Mouse (Mus musculus) kidney, postnatal 4 days (tissue): ENCODE results near the gene Clybl.

Experiments
- DNase-seq, 2 experiments: peaks; one replicate each; pipeline ENCODE4 v3.0.0; 2021; ENCODE audit warnings: mixed read lengths in 2 of 2

Gene Clybl

DNA sequence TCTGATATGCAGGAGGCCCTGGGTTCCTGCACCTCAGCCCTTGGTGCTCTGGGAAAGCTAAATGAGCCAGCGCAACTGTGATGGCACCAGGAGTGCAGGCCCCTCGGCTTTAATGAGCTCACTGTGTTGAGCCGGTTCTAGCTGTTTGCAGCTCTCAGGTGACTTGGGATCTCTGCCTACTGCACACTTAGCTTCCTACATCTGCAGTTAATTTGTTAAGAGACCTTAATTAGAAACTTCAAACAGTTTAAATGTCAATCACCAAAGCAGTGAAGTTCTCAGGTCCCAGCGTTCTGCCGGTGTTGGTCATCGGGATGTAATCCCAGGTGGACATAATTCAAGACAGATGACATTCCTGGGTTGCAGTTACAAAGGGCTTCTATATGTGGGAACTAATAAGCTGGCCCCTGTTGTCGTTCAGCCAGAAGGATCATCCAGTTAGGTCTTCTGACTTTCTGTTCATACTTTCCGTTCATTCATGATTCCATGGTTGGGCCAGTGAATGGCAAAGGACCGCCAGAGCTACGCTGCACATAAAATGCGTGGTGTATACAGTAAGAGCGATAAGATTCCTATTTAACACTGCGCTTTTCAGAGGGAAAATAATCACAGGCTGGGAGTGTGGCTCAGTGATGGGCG lies 18.9 kb downstream of the Clybl start:
- DNase-seq: no peak

DNA sequence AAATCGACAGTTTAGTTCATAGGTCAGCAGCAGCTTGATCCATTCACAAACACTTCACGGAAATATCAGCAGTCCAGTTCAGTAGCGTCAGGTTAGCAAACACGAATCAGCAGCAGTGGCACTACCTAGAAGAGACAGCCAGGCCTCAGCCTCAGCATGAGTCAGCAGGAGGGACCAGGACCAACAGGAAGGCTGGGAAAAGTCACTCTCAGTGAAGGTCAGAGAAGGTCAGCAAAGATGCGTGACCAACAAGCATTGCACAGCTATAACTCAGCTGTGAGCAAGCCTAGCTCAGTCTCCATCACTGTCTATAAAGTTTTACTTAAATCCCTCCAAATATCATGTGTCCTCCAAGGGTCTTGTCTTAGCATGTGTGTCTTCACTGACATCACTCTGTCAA lies 27.7 kb downstream of the Clybl start:
- DNase-seq: no peak

DNA sequence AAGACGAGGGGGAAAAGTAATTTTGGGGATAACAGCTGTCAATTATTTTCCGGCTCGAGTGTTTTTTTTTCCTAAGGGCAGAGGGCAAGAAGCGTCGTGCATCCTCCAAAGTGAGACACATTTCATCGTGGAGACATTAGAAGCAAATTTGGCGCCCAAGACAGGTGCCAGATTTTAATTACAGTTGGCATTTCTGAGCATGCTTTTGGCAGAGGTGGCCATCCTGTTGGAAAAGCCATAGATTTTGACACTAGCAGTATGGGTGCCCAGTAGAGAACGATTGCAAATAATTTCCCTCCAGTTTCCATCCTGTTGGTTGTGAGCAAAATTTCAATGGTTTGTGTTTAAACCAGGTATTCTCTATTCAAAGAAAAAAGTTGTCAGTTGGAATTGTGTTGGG lies 32.1 kb downstream of the Clybl start:
- DNase-seq: no peak

DNA sequence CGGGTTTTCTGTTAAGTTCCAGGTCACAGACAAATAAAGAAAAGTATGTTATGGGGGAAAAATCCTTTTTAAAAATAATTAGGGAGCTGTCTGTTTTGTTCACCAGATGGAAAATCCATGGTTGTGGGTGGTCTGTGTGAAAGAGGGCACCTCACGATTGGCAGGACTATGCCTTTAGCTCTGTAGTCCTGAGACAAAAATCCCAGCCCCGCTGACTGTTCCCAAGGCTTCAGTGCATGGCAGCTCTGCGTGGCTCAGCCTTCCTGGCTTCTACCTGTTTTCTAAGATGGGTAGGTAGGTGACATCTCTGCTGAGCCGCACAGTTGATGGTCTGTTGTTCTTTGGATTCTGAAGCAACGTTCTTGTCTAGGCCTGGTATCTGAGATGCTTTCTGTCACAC lies 32.6 kb downstream of the Clybl start:
- DNase-seq: no peak

DNA sequence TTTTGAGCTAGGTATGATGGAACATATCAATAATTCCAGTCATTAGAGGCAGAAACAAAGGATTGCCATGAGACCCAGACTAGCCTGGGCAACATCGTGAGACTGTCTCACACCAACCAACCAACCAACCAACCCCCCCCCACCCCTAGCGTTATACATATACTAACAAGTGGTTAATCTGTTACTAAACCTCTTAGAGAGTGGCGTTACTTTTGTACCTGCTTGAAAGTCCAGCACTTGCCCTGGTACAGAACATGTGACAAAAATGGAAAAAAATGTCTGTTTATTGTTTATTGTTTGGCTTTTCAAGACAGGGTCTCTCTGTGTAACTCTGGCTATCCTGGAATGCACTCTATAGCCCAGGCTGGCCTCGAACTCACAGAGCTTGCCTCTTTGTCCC lies 35.7 kb downstream of the Clybl start:
- DNase-seq: no peak

DNA sequence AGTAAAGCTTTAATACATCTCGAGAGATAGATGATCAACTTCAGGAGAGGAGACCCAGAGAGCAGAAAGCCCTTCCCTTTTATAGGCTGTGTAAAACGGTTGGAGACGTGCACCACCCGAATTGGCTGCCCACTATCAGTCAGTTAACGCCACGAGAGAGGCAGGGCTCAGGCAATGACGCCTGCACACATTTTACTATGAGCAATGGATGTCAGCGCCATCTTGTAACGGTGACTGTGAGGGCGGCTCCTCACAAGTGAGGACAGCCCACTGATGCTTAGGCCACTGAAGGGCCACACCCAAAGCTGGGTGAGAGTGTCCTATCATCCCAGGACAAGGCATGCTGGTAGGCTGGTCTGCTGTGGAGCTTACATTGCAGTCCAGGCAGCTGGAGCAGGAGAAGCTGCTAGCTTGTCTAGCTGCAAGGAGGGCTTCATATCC lies 41.5 kb downstream of the Clybl start:
- DNase-seq: no peak

DNA sequence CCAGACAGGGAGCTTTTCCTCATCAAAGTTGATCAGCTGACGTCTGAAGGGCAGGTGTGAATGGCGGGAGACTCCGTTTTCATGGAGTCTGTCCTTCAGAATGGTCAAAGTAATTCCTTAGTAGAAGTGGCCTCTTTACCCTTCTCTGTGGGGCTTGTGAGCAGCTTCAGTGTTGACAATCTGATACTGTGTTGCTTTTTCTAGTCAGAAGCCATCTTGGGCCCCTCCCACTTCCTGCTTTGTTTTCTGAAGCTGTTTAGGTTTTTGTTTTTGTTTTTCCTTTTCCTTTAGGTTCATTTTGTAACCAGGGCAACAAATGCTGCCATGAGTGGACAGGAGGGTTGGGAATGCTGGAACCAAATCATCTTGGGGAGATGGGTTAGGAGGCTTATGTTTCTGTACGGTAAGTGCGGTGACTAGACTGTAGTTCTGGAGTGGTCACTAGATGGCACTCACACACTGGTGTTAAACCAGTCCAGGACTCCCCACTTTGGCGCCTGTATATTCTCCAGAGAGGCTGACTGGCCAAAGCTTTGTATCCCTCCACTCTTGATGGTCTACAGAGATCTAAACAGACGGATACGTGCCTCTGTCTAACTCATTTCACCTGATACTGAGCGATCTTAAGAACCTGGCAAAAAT lies 42.1 kb downstream of the Clybl start:
- peak; percentile 81 to 86 for DNase-seq

DNA sequence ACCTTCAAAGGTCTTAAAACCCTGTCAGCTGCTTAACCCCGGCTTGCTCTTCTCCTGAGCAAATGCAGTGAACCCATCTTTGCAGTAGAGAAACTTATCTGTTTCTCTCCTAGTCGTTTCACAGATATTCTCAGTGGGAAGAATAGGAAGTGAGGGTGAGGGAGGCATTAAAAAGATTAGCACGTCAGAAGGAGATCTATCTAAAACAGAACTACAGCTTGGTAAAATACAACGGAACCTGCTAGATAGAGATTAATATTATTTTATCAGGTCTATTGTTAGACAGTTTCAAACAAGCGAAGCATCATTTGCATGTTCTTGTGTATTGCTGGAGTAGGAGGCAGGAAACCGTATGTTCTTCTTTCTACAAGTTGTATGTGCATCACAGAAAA lies 42.6 kb downstream of the Clybl start:
- DNase-seq: no peak

DNA sequence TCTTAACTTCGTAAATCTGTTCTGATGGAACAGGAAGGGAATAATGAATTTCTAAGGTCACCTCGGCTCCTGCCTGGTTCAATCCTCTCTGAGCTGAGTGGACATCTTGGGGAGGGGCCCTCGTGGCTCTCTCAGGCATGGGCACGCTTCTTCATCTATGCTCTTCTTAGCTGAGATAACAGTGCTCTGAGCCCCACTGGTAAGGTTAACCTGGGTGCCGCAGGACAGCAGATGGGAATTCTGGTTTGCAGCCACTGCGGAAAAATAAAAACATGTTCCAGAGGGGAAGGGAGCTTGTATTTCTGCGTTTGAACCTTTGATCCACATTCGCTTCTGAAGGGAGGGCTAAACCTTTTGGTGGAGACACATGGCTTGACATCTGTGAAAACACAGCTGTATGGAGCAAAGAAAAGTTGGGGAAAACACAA lies 43.0 kb downstream of the Clybl start:
- no peak for DNase-seq

DNA sequence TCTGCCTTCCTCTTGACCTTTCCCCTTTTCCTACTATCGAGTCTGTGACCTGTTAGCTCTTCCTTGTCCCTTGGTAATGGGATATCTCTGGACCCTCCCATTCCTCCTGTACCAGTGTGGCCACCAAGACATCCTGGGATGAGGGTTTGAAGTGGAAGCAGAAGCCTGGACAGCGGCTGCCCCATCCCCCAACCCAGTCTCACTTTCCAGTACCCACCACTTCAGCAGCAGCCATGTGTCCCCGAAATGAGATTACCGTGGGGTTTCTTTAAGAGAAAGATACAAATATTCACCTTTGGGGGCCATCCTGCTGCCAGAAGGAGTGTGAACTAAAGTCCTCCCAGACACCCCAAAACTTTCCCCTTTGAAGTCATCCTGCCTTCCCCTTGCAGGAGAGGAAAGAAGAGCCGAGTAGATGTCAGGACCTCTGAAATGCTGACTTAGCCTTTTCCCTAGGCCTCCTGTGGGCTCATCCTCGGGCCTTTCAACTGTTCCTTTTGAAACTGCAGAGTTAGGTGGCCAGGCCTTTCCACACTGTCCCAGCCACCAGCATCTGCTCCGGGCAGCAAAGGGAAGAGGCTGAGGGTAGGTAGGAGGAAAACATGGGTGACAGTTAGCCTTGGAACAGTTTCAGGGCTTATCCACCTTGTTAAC lies 44.1 kb downstream of the Clybl start:
- DNase-seq: no peak

DNA sequence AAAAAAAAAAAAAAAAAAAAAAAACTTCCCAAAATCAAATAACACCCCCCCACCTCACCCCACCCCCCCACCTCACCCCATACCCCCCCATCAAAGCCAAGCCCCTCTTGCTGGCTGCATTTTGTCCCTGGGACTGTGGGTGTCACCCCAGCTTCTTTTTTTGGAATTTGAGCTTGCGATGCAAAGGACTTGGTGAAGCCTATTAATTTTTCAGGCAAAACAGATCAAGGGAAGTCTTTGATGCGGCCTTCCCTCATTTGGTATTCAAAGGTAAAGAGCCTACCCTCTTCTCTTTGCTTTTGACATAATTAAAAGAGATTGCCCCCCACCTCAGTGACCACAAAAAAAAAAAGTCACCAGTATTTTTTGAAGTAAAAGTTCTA lies 44.6 kb downstream of the Clybl start:
- no peak for DNase-seq

DNA sequence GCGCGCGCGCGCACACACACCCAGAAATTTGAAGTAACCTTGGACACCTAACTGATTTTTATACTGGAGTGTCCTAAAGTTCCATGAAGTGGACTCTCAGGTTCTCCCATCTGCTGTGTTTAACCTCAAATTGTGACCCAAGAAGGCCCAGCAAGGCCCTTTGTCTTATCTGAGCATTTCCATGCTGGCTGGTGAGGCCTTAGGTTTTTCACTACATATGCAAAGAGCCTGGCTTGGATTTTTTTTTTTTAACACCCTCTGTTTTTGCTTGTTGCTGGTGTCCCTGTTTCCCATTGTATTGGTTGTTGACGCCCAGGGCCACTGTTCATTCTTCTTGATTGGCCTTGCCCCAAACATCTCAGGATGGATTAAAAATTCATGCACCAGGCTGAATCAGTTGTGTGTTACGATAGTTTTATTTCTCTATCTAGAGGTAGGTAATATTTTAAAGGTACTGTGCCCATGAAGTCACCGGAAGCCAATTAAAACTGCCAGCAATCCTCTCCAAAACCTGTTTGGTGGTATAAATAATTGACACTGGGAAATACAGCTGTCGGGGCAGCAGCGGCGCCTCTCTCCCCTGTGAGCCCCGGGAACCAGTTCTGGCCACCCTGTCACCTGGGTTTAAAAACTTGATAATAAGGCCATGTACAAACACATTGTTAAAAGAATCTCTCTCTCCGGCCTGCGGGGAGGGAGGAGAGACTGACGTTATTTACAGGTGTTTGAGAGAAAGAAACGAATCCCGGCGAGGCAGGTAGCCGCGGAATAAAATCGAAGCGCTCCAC lies 45.4 kb downstream of the Clybl start:
- DNase-seq: no peak

DNA sequence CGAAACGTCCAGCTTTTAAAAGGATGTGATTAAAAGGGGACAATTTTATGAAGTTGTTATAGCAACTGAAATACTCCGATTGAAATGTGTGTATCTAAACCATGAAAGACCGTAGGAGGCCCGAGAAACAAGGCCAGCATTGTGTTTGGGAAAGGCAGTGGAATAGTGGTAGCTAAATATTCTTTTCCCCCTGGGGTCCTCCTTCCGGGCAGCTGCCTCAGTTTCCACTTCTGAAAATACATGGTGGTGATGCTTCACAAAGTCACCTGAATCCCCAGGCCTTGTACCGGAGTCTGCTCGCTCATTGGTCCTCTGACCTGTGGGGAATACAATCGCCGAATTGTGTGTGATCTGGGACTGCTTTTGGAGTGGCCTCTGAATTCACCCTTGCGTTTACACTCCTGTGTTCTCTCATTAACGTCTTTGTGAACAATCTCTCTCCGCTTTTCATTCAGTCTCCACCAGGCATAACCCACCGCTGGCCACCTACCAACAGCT lies 46.0 kb downstream of the Clybl start:
- DNase-seq: no peak

DNA sequence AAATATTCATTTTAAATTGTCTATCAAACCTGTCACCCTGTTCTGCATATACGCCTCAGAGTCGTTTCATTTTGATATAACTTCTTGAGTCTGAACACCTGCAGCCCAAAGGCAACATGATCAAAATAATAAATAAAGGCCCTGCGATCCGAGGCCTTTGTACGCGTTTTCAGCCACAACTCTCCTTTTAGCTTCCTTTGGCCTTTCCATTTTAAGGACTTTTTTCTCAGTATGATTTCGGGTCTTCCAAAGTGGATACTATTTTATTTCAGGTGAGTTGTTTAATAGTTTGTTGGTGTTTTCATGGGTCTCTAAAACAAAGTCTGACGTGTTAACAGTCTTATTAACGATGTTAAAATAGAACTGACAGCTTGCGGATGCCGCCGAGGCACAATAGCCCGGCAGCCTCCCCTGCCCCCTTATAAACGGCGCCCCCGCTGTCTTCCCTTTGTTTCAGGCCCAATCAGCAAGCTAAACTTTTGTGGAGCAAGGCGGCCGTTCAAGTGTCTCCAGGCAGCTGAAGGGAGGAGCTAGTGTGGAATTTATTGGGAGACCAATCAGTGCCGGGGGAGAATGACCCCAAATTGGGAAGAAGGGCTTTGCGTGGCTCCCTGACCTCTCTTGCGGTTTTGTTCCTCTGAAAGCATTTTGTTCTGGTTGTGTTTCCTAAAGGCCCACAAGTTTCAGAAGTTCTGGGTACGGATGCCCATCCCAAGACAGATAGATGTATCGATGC lies 47.5 kb downstream of the Clybl start:
- DNase-seq: no peak

DNA sequence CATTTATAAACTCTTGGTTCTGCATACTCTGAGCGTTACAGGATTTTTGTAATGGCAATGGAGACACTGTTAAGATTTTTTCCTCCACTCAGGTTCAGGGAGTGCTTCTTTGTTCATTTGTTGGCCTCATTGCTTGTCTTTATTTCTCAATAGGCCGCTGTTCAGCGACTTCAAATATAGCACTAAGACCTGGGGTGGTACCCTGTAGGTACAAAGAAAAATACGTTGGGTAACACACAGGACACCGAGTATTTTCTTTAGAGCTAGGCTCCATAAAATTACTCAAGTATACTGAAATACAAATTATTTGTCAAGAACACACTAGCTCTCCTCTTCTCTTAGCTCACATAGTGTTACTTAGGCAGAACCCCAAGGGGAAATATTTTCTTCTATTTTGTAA lies 48.5 kb downstream of the Clybl start:
- DNase-seq: no peak

DNA sequence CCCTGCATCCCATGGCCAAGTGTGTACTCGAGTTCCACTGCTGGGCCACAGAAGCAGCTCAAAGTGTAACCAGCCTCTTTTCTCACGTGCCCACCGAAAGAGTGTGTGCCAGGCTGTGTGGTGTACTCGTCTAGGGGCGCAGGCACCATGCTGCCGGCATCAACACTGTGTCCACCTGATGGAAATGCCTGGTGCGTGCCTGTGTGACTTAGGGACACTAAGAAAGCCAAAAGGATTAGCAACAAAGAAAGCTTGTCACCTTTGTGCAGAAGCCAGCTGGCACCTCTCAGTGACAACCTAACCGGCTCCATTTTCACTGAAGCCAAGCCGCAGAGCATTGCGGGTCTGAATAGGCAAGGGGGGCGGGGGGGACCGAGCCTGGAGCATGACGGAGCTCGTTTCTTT lies 49.1 kb downstream of the Clybl start:
- peak in 1 of 2 experiments; percentile 14 for DNase-seq

DNA sequence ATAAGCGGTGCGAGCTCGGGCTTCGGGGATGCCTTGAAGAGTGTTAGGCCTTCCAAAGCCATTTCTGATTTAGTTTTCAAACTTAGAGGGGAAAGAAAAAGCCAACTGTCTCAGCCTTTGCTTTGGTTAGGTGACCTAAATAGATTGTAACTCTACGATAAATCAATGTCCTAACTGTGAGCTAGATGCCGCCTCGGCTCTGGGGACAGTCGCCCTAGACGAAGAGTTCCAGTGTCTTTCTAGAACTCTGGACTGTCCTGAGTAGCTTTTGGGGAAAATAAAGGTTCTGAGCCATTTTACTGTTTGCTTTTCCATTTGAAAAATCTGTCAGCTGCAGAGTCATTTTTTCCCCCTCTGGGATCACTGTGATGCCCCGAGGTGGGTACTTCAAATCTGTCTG lies 49.6 kb downstream of the Clybl start:
- DNase-seq: no peak

DNA sequence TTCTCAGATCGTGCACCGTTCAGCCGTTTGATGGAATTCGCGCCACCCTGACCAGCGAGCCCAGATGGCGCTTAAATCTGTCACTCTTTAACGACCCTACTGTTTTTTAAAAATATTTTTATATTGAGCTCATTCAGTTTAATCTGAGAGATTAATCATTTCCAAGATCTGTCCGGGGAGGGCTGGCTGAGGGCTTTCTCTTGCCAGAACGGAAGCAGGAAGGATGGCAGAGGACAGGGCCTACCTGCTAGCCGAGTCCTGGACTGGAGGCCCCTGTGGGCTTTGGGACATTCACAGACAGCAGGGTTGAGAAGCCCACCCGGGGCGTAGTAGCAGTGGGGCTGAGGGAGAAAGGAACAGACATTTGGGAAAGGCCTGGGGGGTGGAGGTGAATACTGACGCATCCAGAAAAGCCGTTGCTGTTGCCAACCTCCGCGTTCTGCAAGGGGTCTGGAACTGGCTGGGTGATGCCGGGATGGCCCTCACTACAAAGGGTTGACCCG lies 51.8 kb downstream of the Clybl start:
- peak; percentile 12 to 32 for DNase-seq

DNA sequence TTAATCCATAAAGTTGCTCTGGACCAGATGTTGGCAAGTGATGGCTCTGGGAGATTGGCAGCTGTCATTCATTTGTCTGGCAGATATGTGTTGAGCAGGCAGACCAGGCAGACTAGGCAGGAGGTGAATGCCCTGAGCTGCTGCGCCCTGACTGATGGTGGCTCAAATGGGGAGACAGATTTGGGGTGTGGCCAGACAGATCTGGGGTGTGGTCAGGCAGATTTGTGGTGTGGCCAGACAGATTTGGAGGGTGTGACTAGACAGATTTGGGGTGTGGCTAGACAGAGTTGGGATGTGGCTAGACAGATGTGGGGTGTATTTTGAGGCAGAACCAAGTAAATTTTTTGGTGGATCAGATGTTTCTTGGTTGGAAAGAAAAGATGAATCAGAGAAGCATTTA lies 62.4 kb downstream of the Clybl start:
- no peak for DNase-seq

DNA sequence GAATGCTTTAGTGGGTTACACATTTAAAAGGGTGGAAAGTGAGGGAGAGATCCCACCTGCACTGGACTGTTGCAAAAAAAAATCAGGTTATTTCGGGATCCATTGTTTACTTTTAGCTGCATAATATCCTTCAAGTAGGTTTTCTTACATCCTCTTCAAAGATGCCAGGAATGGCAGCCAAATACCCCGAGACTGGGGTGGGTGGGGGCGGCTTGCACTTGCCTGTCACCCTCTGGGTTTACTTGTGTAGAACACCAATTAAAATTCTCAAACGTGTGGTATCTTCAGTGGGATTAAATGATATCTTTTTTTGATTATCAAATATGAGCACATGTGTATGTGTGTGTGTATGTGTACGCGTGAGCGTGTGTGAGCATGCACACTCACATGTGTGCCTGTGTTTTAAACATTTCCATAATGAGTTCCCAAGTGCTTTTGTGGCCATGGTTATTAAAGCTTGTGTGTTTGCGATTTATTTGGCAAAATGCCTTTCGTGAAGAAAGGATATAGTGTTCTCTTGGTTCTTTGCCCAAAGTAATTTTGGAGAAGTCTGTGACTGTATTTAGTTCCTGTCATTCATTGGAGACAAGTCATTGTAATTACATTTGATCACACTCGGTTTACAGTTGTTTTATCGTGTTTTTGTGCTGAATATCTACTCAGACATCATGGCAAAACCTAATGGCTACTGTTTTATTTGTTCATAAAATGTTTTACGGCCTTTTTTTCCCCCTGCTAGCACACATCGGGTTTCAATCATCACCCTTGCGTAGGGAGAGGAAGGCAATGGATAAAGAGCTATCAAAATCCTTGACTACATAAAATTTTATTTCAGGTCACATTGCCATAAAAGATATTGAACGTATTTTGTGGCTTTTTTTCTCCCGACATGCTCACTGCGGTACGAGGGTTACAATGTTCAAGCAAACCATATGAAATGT lies 65.7 kb downstream of the Clybl start:
- DNase-seq: no peak

DNA sequence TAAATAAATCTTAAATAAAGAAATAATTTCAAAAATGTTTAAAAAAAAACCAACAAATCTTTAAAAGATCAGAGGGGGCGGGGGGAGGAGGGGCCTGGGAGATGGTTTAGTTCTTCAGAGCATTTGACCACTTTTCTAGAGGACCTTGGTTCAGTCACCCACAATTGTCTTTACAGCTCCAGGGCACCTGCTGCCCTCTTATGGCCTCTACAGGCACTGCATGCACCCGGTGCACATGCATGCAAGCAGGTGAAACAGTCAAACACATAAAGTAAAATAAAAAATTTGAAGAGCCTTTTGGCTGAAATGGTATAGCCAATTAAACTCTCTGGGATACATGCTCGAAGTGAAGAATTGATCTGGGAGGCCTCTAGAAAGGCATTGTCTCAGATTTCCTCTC lies 67.6 kb downstream of the Clybl start:
- peak; percentile 27 to 44 for DNase-seq
